Mouse (Mus musculus) layer of hippocampus, adult 2 months (tissue): ENCODE results near the gene Gm572. TPM values are rescaled to one million over a fixed set of nuclear protein-coding genes. Genes with fewer than 3 reads are reported as not detected.

Experiments used
- DNase-seq, 2 experiments: peaks; one replicate each; pipeline ENCODE4 v3.0.0; 2022; ENCODE audit warnings: low spot score in 2 of 2
- H3K27ac ChIP-seq: fragments of 200-600 bp; 2 replicates; pipeline ENCODE4 v1.8.1; 2022
- H3K4me3 ChIP-seq: fragments of 200-600 bp; 2 replicates; pipeline ENCODE4 v1.8.1; 2022; ENCODE audit warnings: mild to moderate bottlenecking
- CTCF ChIP-seq: fragments of 200-600 bp; conservative IDR thresholded peaks from 2 replicates; pipeline ENCODE4 v1.8.1; 2022; ENCODE audit warnings: antibody characterized with exemption, mild to moderate bottlenecking, moderate library complexity
- total RNA-seq, 2 experiments: library from RNA; stranded (reverse); gene quantifications; 2 replicates each; pipeline ENCODE4 v1.2.3; 2021

Gm572 gene
- total RNA-seq, 2 experiments from 2014 or later = not detected

GRCm38 (mm10) chr4:148662168-148662965 is 19.2 kb downstream of the Gm572 start:
- DNase-seq = peak in 1 of 2 experiments; percentile 57
- H3K4me3 ChIP-seq = no peak overlapping the region
- TF ChIP-seq CTCF = peak; percentile 89
- no peak overlapping the region for H3K27ac ChIP-seq

- no peak overlapping the region for H3K27ac ChIP-seq
- DNase-seq = no peak
- H3K4me3 ChIP-seq = no peak overlapping the region
- TF ChIP-seq CTCF = no peak
These were observed 20.2 kb downstream of the Gm572 start for GRCm38 (mm10) chr4:148663326-148663725.

GRCm38 (mm10) chr4:148664021-148664420 is 20.9 kb downstream of the Gm572 start:
- H3K27ac ChIP-seq = no peak overlapping the region
- TF ChIP-seq CTCF = no peak
- DNase-seq = no peak
- no peak overlapping the region for H3K4me3 ChIP-seq

GRCm38 (mm10) chr4:148667006-148667755 is 24.1 kb downstream of the Gm572 start:
- no peak for DNase-seq
- no peak overlapping the region for H3K4me3 ChIP-seq
- TF ChIP-seq CTCF = no peak
- H3K27ac ChIP-seq = no peak overlapping the region

- no peak for TF ChIP-seq CTCF
- no peak for DNase-seq
- no peak overlapping the region for H3K27ac ChIP-seq
These were observed 28.3 kb downstream of the Gm572 start for GRCm38 (mm10) chr4:148671230-148671947.

GRCm38 (mm10) chr4:148675043-148675442 is 31.9 kb downstream of the Gm572 start:
- no peak for TF ChIP-seq CTCF
- Histone ChIP-seq H3K27ac (no peak overlapping the region), H3K4me3 (no peak overlapping the region)
- no peak for DNase-seq

More at GRCm38 (mm10) chr4:148671230-148671947, 28.3 kb downstream of the Gm572 start:
- H3K4me3 ChIP-seq = no peak overlapping the region

GRCm38 (mm10) chr4:148676188-148676960 is 33.3 kb downstream of the Gm572 start:
- TF ChIP-seq CTCF = no peak
- Histone ChIP-seq H3K4me3 (no peak overlapping the region), H3K27ac (no peak overlapping the region)
- no peak for DNase-seq

GRCm38 (mm10) chr4:148676961-148677637 is 34.0 kb downstream of the Gm572 start:
- no peak for DNase-seq
- no peak overlapping the region for H3K4me3 ChIP-seq
- TF ChIP-seq CTCF = no peak
- H3K27ac ChIP-seq = no peak overlapping the region

GRCm38 (mm10) chr4:148678105-148678504 is 35.0 kb downstream of the Gm572 start:
- no peak overlapping the region for H3K27ac ChIP-seq
- no peak overlapping the region for H3K4me3 ChIP-seq
- TF ChIP-seq CTCF = no peak
- DNase-seq = no peak

- Histone ChIP-seq H3K27ac (no peak overlapping the region), H3K4me3 (no peak overlapping the region)
- TF ChIP-seq CTCF = no peak
These were observed 37.5 kb downstream of the Gm572 start for GRCm38 (mm10) chr4:148680505-148681067.

GRCm38 (mm10) chr4:148681429-148681828 is 38.3 kb downstream of the Gm572 start:
- DNase-seq = peak in 1 of 2 experiments; percentile 67
- peak; percentile 87 for TF ChIP-seq CTCF
- no peak overlapping the region for H3K27ac ChIP-seq
- H3K4me3 ChIP-seq = no peak overlapping the region

More at GRCm38 (mm10) chr4:148680505-148681067, 37.5 kb downstream of the Gm572 start:
- DNase-seq = no peak
